Mouse (Mus musculus) olfactory bulb, adult 2 months (tissue): ENCODE measurements around the gene Vmn1r116.
"Not testable (repeated sequence)": the region's sequence is repeated elsewhere in the genome, so short reads cannot be mapped to it uniquely, and the experiment has no call there.

Source experiments
- CTCF ChIP-seq: fragments of 200-500 bp; IDR thresholded peaks from 2 replicates; pipeline ENCODE4 v1.5.1; 2012; ENCODE audit warnings: low read depth, mild to moderate bottlenecking, low read length, moderate library complexity; ENCODE audit not compliant: insufficient read depth
- POLR2A ChIP-seq: fragments of 200-500 bp; IDR thresholded peaks from 2 replicates; pipeline ENCODE4 v1.6.1; 2012; ENCODE audit warnings: mild to moderate bottlenecking, low read depth, low read length, moderate library complexity; ENCODE audit not compliant: insufficient read depth

- TF ChIP-seq CTCF, POLR2A: not testable (repeated sequence)
These were observed 27.2 kb upstream of the Vmn1r116 start, which contains the start of gene Vmn1r115 for GRCm38 (mm10) chr7:20844885-20845284.
